Mouse (Mus musculus) right cerebral cortex, adult 2 months (tissue): ENCODE results near the gene Gzmd.

Source experiments
- DNase-seq, 2 experiments: peaks; one replicate each; pipeline ENCODE4 v3.0.0; 2021 to 2022; ENCODE audit warnings: low spot score in 2 of 2

Gzmd gene

DNA sequence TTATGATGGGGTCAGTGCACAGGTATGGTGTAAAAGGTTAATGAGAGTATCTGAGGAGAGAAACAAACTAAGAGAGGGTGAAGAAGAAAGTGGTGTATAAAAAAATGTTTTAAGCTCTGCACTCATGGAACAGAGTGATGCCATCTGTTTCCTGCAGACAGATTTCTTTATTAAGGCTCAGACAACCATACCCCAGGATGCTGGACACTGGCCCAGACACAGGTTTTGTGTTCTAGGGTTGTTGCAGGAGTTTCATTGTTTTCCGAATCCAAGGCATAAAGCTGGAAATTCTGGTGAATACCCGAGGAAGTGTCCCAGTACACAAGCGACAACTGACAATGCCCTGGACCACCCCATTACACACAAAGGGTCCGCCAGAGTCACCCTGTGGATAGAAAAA is 50.4 kb downstream of the Gzmd start:
- no peak for DNase-seq
